Mouse (Mus musculus): ENCODE measurements around the gene Pcsk2.

DNA sequence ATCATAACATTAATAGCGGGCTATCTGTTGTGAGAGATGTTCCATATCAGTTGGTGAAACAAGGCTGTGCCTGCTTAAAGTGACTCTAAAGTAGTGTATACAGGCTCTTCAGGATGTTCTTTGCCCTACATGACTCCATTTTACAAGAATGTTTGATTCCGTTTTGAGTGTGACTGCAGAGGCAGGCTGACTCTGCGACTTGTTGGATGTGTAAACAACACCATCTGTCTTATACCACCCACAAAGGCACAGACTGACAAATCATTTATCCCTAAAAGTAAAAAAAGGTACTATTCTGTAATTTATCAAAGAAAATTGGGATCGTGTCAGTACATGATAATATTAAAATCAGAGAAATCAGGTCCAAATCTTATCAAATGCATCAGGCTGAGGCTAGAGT lies 108.7 kb downstream of the Pcsk2 start:
- TF ChIP-seq CTCF (IDR thresholded peaks at IDR 0.05; ENCODE audit: extremely low read depth, insufficient read length, insufficient replicate concordance, low read depth, low read length) (no peak), POLR2A (IDR thresholded peaks at IDR 0.05; ENCODE audit: low read depth, low read length) (no peak)

Data from small intestine, adult 2 months (tissue).